Mouse (Mus musculus) adrenal gland, postnatal 4 days (tissue): ENCODE results near the gene Rpl22. TPM values are rescaled to one million over a fixed set of nuclear protein-coding genes. Genes with fewer than 3 reads are reported as not detected.

Source experiments
- DNase-seq, 2 experiments: peaks; one replicate each; pipeline ENCODE4 v3.0.0; 2021 to 2022; ENCODE audit warnings: low spot score in 2 of 2, mixed read lengths in 2 of 2
- total RNA-seq, 2 experiments: library from RNA; stranded (reverse); gene quantifications; 2 replicates each; pipeline ENCODE4 v1.2.3; 2021

The Rpl22 gene
- total RNA-seq, 2 experiments from 2014 or later: 608 to 640 TPM

DNA sequence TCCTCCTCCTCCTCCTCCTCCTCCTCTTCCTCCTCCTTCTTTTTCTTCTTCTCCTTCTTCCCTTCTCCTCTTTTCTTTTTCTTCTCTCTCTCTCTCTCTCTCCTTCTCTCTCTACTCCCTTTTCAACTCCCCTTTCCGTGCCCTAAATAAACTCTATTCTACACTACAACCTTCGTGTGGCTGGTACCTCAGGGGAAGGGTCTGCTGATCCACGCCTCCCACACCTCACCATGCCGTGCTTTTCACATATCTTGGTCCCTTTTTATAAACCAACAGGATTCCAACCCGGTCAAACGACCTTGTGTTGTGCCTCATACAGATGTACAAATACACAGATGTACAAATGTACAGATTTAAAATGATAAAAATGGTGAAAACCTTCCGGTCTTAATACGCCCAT is 29.2 kb upstream of the Rpl22 start:
- DNase-seq: no peak

DNA sequence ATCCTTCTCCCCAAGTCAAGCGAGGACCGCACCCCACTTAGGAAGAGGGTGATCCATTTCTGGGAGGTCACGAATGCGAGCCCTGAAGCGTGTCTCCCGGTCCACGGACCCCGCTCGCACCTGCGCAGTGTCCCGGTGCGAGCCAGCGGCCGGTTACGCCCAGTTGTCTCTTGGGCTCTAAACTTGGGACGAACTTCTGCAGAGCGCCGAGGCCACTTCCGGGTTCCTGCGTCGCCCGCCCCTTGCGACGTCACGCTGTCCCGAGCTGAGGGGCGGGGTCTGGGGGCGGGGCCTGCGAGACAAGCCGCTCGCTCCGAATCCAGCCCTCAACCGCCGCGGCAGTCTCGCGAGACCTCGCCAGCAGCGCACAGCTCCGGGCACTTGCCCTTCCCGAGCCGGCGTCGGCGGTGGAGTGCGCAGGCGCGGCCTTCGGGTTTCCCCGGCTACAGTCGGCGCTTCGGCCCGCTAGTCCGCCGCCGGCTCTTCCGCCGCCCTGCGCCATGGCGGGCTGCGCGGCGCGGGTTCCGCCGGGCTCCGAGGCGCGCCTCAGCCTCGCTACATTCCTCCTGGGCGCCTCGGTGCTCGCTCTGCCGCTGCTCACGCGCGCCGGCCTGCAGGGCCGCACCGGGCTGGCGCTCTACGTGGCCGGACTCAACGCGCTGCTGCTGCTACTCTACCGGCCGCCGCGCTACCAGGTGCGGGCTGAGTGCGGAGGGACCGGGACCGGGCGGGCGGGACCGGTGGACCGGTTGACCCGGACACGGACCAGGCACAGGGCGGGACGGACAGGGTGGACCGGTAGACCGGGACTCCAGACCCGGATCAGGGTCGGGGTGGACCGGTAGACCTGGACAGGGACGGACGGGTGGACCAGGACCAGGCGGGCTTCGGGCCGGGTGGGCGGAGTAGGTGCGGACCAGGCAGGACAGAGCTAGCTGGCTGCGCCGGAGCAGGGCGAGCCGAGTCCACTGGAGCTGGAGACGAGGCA is 28.4 kb upstream of the Rpl22 start, which contains the start of gene Icmt:
TSS of gene Icmt (plus strand) at position 354 of the 988 bp plus-strand sequence.
- peak; percentile 99 for DNase-seq

DNA sequence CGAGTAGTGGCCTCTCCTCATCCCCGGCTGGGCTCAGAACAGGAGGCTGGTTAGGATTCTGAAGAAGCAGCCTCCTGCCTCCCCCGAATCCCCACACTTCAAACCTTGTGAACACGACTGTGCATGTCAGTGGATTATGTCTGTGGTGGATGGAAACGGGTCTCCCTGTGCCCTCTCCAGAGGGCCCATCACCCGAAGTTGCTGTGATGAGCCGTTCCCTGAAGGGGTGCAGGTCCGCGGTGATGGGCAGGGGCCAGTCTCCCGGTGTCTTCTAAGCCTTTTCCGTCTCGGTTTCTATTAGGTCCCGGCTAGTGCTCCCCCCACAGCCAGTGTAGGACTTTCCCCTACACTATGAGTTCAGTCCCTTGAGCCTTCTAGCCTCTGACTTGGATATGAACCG is 26.7 kb upstream of the Rpl22 start:
- no peak for DNase-seq

DNA sequence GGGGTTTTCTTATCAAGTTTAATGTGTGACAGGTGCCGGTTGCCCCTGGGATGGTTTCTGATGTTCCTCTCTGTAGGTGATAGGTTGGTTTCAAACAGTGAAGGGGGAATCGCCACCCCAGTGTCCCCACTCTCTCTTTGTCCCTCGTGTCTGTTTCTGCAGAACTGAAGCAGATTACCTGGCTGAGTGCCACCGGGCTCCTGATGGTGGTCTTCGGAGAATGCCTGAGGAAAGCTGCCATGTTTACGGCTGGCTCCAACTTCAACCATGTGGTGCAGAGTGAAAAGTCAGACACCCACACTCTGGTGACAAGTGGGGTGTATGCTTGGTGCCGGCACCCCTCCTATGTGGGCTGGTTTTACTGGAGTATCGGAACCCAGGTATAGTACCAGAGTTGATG is 25.2 kb upstream of the Rpl22 start:
- no peak for DNase-seq

DNA sequence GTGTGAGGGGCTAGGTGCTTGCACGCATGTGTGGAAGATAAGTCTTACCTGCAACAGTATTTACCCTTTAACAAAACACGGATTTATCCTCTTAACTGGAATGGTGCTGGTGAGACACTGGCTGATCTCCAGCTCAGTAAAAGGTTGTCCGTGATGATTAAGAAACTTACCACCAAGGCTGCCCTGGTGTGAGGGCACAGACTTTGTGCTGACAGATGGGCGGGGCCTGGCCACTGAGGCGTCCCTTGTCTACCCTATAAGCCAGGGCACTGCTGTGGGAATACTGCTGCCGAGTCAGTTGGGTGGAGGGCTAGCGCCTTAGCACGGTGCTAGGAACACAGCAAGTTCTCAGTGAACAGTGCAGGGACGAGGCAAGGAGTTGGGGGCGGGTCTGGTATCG is 23.5 kb upstream of the Rpl22 start:
- DNase-seq: no peak

DNA sequence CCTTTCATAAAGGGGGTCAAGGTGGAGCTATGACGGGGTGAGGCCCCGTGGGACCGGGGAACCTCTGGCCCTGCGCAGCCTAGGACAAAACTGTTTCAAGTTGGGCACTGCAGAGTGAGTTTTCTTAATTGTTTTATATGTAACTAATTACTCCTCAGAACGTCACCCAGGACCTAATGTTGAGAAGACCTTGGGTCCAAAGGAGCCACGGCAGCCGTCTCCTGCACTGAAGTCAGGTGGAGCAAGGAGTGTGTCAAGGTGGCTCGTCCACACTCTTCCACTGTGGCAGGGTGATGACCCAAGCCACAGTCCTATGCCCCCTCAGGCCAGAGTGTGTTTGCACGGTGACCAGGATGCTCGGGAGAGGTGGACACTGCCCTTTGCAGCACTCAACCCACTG is 22.4 kb upstream of the Rpl22 start:
- no peak for DNase-seq

DNA sequence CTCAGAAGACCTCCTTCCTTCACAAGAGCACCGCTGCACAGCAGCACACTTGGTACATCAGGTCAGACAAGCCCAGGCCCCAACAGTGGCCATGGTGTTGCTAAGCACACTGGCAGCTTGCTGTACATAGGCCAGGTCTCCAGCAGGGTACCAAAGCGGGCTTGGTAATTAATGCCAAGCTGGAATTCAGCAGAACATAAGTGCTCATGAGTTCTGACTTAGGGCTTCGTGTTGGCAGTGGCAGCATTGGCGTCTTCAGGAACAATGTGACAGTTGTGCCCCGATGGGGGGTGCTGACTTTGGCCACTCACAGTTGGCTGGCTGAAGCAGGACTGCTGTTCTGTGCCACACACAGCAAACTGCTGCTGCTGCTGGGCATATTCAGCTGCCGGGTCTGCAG is 20.9 kb upstream of the Rpl22 start:
- DNase-seq: no peak

DNA sequence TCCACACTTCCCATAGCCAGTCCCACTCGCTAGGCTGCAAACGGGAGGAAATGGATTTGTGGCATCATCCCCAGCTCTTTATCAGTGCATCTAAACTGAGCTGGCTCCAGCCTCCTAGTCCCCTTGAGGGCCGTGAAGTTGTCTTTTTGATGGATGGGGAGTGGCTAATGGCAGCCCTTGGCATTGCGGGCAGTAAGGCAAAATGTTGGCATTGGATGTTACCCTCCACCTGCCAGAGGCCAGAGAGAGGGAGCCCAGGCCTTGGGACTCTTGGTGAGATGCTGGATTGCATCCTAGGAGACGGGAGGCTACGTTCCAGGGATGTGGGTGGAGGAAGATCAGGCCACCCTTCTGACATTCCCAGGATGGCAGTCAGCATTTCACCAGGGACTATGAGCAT is 19.6 kb upstream of the Rpl22 start:
- DNase-seq: no peak

DNA sequence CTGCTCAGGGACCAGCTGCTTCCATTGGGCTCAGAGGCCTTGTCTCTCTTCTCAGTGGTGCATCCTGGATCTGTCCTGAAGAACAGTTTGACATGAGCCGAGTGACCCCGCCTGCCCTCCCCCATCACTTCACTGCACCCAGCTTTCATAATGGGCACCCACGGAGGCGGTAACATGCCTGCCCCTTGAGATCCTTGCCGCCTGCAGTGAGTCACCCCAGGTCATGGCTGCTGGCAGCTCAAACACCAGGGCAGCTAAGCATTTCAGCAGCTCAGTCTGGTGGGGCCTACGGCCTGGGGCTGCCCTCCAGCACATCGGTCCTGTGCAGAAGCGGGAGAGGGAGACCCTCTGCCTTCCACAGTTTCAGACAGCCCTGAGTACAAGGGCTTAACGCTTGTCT is 18.0 kb upstream of the Rpl22 start:
- DNase-seq: no peak

DNA sequence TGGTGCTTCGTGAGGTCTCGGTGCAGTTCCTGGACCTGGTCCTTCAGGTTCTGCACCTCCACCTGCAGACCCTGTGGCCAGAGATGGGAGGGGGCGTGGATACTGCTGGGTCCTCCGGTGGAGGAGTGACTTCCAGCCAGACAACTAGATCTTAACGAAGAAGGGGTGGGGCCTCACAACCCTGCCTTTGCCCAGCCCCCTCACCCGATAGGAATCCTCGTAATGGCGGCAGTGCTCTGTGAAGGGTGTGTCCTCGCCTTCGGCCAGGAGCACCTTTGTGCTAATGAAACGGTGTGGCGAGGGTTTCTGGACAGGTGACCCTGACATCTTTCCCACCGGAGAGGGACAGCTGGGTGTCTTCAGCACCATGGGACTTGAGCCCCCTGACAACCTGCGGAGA is 13.4 kb upstream of the Rpl22 start:
- DNase-seq: no peak

DNA sequence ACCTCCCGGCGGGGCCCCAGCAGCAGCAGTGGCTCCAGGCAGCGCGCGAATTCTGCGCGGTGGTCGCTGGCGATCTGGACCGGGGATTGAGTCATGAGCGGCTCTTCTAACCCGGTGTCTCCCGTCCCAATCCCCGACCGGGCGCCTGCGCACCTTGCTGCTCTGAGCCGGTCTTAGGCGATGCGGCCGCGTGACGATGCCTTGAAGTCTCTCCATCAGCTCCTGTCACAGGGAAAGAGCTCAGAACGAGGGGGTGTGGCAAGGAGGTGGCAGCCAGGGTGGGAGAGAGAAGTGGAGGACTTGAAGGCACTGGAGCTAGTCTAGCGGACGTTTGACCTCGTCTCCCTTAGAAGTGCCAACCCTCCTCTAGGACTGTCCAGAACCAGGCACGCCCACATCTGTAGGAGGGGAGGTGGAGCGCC is 12.3 kb upstream of the Rpl22 start:
- DNase-seq: no peak

DNA sequence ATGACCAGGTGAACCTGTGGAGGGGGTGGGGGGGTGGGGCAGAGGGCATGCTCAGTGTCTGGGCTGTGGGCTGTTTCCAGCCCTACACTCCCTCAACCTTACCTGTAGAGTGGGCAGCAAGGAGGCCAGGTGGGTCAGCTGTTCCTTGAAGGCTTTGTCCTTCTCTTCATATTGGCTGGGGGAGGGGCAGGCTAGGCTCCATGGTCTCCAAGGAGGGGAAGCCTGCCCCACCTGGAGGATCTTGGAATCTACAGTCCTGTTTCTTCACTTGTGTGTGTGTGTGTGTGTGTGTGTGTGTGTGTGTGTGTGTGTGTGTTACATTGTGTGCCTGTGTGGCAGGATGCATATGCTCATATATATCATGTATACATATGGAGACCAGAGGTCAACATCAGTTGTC is 11.6 kb upstream of the Rpl22 start:
- DNase-seq: no peak

DNA sequence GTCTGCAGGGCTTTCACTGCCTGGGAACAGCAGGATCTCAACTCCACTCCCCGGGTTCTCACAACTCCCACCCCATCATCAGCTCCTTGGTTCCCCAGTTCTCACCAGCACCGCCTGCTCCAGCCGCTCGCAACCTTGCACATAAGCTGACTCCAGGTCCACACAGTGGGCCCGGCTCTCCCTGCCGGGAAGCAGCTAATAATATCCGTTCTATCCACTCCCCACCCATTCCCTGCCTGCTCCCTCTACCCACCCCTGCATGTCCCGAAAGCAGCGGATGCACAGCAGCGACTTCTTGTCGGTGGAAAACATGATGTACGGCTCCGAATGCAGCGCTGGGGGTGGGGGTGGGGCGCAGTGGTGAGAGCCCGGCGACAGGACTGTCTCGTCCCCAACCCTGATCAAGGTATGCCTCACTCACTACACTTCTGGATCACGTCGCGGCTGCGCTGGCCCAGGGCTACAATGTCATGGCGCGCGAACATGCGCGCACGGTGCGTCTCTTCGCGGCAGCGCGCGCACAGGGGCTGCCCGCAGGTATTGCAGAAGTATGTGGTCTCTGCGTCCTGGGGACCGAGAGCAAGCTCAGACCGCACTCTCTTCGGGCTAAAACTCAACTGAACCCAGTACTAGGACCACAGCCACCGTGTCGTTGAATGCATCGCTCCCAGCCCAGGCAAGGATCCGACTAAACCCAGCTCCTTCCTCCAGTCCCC is 9.9 kb upstream of the Rpl22 start:
- DNase-seq: no peak

DNA sequence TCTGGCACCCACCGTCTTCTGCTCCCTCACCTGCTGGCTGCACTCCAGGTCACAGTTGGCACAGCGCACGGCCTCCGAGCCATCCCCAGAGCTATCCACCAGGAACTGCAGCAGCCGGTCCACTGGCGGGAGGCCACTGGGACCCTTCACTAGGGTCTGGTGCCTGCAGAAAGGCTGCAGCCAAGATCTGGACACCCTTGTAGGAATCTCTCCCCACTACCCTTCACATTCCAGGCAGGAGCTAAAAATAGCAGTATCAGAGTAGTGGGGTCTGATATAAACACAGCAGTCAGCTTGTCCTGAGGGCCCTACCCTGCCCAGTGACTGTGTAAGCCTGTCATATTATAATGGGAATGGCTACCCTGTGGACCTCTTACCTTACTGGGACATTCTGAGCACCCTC is 7.9 kb upstream of the Rpl22 start:
- DNase-seq: no peak

DNA sequence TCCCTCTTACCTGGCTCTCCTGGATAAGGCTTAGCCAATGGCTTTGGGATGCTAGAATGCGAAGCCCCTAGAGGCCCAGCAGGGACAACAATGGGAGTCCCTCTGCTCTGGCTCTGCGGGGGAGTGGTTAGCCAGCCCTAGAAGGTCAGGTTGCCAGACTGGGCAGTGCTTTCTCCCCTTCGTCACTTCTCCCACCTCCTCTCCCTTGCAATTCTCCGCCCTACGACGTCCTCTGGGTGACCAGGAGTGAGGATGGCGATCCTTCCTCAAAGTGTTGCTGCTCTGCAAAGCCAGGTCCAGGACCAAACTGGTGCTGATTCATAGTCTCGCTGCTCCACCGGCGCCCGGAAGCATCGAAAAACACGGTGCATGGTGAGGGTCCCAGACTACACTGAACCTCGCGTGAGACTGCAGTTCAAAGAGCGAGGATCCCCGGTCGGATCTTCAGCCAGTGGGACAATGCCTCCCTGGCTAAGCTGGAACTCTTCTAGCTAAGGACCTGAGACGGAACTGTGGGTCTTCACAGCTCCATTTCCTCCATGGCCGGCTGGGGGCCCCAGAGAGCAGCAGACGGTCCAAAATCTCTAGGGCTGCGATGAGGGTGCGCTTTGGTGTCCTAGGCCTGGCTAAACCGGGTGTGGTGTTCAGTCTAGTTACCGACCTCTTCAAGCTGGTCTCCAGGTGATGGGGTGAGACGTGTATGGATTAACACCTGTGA is 6.9 kb upstream of the Rpl22 start, which contains the start of gene Rnf207:
TSS of gene Rnf207 (minus strand) at position 477 of the 718 bp plus-strand sequence.
- peak in 1 of 2 experiments; percentile 33 for DNase-seq

DNA sequence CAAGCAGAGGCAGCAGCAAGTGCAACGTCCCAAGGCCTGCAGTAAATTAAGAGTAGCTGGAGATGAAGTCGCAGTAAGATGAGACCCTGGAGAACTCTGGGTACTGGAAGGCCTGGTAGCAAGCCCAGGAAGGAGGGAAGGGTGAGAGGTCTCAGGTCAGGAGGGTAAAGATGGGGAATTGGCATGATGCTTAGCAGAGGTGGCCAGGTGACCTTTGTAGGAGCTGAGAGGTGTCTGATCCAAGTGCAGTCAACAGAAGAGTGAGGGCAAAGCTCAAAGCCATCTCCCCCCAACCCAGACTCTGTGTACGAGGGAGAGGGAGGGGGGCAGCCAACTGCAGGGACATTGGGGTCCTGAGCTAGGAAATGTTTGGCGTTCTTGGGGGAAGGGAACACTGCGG is 4.1 kb upstream of the Rpl22 start:
- no peak for DNase-seq

DNA sequence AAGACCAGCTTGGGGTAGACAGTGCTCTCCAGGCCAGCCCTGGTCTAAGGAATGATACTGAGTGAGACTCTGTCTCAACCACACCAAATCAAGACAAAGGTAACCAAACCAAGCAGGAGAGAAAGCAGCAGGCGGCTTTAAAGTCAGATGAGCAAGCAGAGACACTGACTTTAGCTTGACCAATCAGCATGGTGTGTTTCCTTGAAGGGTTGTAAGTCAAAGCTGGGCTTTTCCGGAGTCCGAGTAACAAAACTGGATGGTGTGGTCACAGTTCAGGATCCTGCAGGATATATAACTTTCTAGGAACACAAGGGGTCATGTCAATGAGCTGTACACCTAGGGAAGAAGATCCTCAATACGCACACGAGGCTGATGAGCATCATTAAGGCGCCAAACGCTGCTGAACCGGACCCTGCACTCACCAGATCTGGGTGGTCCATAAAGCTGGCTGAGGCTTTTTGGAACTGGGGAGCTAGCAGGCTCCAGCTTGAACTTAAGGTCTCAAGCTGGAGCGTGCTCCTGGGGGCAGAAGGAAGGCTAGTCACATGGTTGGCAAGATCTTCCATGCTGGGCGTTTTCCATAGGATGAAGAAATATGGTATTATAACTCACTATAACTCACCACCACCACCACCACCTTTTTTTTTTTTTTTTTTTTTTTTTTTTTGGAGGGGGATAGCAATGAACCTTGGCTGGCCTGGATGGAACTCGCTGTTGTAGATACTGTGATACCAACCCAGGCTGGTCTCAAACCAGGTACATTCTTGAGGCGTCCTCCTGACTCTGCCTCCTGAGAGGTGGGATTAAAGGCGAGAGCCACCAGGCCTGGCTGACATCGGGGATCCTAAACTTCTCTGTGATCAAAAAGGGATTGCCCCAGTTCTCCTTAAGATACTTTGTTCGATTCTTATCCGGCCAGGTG is 640 bp upstream of the Rpl22 start:
- no peak for DNase-seq

DNA sequence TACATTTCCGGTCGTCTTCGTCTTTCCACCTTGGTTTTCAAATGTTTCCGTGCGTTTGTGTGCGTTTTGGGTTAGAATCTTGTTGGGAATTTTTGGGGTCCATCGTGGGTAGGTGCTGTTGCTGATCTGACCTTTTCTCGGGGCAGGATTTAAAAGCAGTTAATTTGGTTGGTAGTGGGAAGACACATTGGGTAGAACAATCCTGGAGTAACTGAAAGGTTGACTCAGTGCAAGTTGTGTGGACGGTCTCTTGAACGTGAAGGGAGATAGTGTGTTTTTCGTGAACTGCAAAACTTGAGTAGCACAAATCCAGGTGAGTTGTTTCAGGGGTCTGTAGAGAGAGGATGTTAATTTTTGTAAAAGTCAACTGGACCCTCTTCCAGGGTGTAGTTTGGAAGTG is 1.0 kb downstream of the Rpl22 start:
- no peak for DNase-seq

DNA sequence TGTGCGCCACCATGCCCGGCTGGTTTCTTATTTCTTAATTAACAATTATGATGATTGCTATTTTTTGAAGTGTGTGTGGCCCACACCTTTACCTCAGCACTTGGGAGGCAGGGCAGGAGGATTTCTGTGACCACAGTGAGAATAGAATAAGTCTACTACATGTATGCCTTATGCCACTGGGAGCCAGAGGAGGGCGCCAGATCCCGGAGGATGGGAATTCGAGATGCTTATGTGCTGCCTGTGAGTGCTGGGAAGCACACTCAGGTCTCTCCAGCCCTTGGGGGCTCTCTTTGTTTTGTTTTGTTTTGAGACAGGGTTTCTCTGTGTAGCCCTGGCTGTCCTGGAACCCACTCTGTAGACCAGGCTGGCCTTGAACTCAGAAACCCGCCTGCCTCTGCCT is 3.1 kb downstream of the Rpl22 start:
- DNase-seq: no peak

DNA sequence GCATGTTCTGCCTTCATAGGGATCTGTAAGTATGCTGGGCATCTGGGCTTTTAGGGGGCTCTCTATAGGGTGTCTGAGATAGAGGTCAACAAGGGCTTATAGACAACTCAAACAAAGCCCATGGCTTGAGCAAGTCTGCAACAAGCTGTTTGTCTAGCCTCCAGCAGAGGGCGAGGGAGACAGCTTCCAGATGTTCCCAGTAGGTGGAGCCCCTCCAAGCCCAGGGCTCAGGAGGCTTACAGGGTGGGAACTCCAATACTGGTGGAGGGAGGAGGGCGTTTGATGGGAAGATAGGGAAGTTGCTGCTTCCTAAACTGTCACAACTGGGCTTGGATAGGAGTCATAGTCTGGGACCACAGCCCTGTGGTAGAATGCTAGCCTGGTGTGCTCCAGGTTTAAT is 7.4 kb downstream of the Rpl22 start:
- peak; percentile 22 to 52 for DNase-seq

DNA sequence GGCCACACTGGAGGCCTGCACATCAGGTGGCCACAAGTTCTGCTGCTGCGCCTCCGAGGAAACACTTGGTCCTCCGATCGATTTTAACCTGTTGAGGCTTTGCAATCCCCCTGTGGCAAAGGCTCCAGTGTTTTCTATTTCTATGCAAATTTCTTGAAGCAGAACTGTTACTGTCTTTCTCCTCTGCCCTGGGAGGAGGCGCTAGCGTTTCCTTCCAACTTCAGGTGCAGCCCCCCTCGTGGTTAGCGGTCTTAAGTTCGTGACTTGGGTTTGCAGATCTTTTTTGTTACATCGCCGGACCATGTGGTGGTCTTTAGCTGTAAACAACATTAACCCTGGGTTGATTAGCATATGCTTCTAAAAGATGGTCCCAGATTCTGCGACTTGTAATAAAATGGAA is 8.0 kb downstream of the Rpl22 start:
- DNase-seq: no peak
